Mouse (Mus musculus) layer of hippocampus, adult 2 months (tissue): ENCODE measurements around the gene Vps45. TPM values are rescaled to one million over a fixed set of nuclear protein-coding genes. Genes with fewer than 3 reads are reported as not detected.
A peak's percentile ranks its signal among the peaks of the same experiment; 100 is the strongest.

ENCODE experiments used
- DNase-seq, 2 experiments: peaks; one replicate each; pipeline ENCODE4 v3.0.0; 2022; ENCODE audit warnings: low spot score in 2 of 2
- H3K27ac ChIP-seq: fragments of 200-600 bp; 2 replicates; pipeline ENCODE4 v1.8.1; 2022
- H3K4me3 ChIP-seq: fragments of 200-600 bp; 2 replicates; pipeline ENCODE4 v1.8.1; 2022; ENCODE audit warnings: mild to moderate bottlenecking
- CTCF ChIP-seq: fragments of 200-600 bp; conservative IDR thresholded peaks from 2 replicates; pipeline ENCODE4 v1.8.1; 2022; ENCODE audit warnings: antibody characterized with exemption, mild to moderate bottlenecking, moderate library complexity
- total RNA-seq, 2 experiments: library from RNA; stranded (reverse); gene quantifications; 2 replicates each; pipeline ENCODE4 v1.2.3; 2021

Vps45 gene
- total RNA-seq, 2 experiments from 2014 or later = 45.5 to 48.3 TPM

GRCm38 (mm10) chr3:96021421-96022128 lies 36.7 kb downstream of the Vps45 start:
- no peak for TF ChIP-seq CTCF
- no peak overlapping the region for H3K4me3 ChIP-seq
- no peak overlapping the region for H3K27ac ChIP-seq
- no peak for DNase-seq

- no peak for DNase-seq
- Histone ChIP-seq H3K4me3 (no peak overlapping the region), H3K27ac (no peak overlapping the region)
- no peak for TF ChIP-seq CTCF
Observed at GRCm38 (mm10) chr3:96020735-96021134, 37.5 kb downstream of the Vps45 start.

- Histone ChIP-seq H3K4me3 (no peak overlapping the region), H3K27ac (no peak overlapping the region)
- TF ChIP-seq CTCF = no peak
- DNase-seq = no peak
Observed at GRCm38 (mm10) chr3:96017461-96017860, 40.8 kb downstream of the Vps45 start.

- Histone ChIP-seq H3K4me3 (no peak overlapping the region), H3K27ac (no peak overlapping the region)
- no peak for TF ChIP-seq CTCF
- no peak for DNase-seq
Observed at GRCm38 (mm10) chr3:96016257-96016889, 41.9 kb downstream of the Vps45 start.

- Histone ChIP-seq H3K27ac (no peak overlapping the region), H3K4me3 (no peak overlapping the region)
- DNase-seq = no peak
- TF ChIP-seq CTCF = no peak
Observed at GRCm38 (mm10) chr3:96015681-96016080, 42.6 kb downstream of the Vps45 start.

- no peak overlapping the region for H3K27ac ChIP-seq
Observed at GRCm38 (mm10) chr3:96012805-96013204, 45.5 kb downstream of the Vps45 start.

GRCm38 (mm10) chr3:96008463-96008862 lies 49.8 kb downstream of the Vps45 start:
- no peak overlapping the region for H3K27ac ChIP-seq
- no peak for TF ChIP-seq CTCF
- no peak for DNase-seq

More at GRCm38 (mm10) chr3:96012805-96013204, 45.5 kb downstream of the Vps45 start:
- no peak for DNase-seq
- no peak for TF ChIP-seq CTCF
- no peak overlapping the region for H3K4me3 ChIP-seq

GRCm38 (mm10) chr3:96001560-96001959 lies 56.7 kb downstream of the Vps45 start:
- Histone ChIP-seq H3K4me3 (peak overlapping the region; percentile 9; the same call in 1 of the 2 replicates), H3K27ac (peak overlapping the region; percentile 69)
- no peak for DNase-seq
- no peak for TF ChIP-seq CTCF

More at GRCm38 (mm10) chr3:96008463-96008862, 49.8 kb downstream of the Vps45 start:
- no peak overlapping the region for H3K4me3 ChIP-seq

- TF ChIP-seq CTCF = no peak
- no peak overlapping the region; the same call in 1 of the 2 replicates for H3K4me3 ChIP-seq
- H3K27ac ChIP-seq = peak overlapping the region; percentile 69
- peak in 1 of 2 experiments; percentile 56 for DNase-seq
Observed at GRCm38 (mm10) chr3:96000921-96001501, 57.3 kb downstream of the Vps45 start.

GRCm38 (mm10) chr3:96000080-96000632 lies 58.1 kb downstream of the Vps45 start:
- TF ChIP-seq CTCF = no peak
- H3K27ac ChIP-seq = peak overlapping the region; percentile 69
- no peak for DNase-seq
- no peak overlapping the region for H3K4me3 ChIP-seq

- TF ChIP-seq CTCF = no peak
- no peak overlapping the region for H3K27ac ChIP-seq
- DNase-seq = no peak
- H3K4me3 ChIP-seq = no peak overlapping the region
Observed at GRCm38 (mm10) chr3:95999308-96000079, 58.8 kb downstream of the Vps45 start.

- DNase-seq = no peak
- Histone ChIP-seq H3K4me3 (peak overlapping the region; percentile 78; the same call in 1 of the 2 replicates), H3K27ac (peak overlapping the region; percentile 95)
- no peak for TF ChIP-seq CTCF
Observed at GRCm38 (mm10) chr3:95997203-95997721, 61.0 kb downstream of the Vps45 start.
